Mouse (Mus musculus) kidney, postnatal 14 days (tissue): ENCODE data around the gene Dock4.
"Not testable (repeated sequence)": the region's sequence is repeated elsewhere in the genome, so short reads cannot be mapped to it uniquely, and the experiment has no call there.

ENCODE experiments used
- DNase-seq: peaks from one replicate; pipeline ENCODE4 v3.0.0; 2022; ENCODE audit warnings: mixed read lengths

Gene Dock4

GRCm38 (mm10) chr12:40832157-40832556, 386.4 kb downstream of the Dock4 start:
- peak; percentile 37 for DNase-seq

- no peak for DNase-seq
Measured at GRCm38 (mm10) chr12:40836924-40837323, 391.2 kb downstream of the Dock4 start.

- peak; percentile 71 for DNase-seq
Measured at GRCm38 (mm10) chr12:40837597-40838337, 392.0 kb downstream of the Dock4 start.

- DNase-seq, result no peak
Measured at GRCm38 (mm10) chr12:40838338-40838695, 392.6 kb downstream of the Dock4 start.

GRCm38 (mm10) chr12:40838940-40839339, 393.2 kb downstream of the Dock4 start:
- peak; percentile 46 for DNase-seq

- no peak for DNase-seq
Measured at GRCm38 (mm10) chr12:40839817-40840216, 394.1 kb downstream of the Dock4 start.

- no peak for DNase-seq
Measured at GRCm38 (mm10) chr12:40842251-40842988, 396.7 kb downstream of the Dock4 start.

GRCm38 (mm10) chr12:40842991-40843390, 397.2 kb downstream of the Dock4 start:
- DNase-seq, result no peak

GRCm38 (mm10) chr12:40843474-40844080, 397.8 kb downstream of the Dock4 start:
- no peak for DNase-seq

GRCm38 (mm10) chr12:40844324-40844723, 398.6 kb downstream of the Dock4 start:
- DNase-seq, result no peak

- no peak for DNase-seq
Measured at GRCm38 (mm10) chr12:40854705-40855367, 409.1 kb downstream of the Dock4 start.

- DNase-seq, result no peak
Measured at GRCm38 (mm10) chr12:40857466-40857865, 411.7 kb downstream of the Dock4 start.

- not testable (repeated sequence) for DNase-seq
Measured at GRCm38 (mm10) chr12:40858763-40859162, 413.0 kb downstream of the Dock4 start.

GRCm38 (mm10) chr12:40870387-40870786, 424.6 kb downstream of the Dock4 start:
- DNase-seq, result no peak

- no peak for DNase-seq
Measured at GRCm38 (mm10) chr12:40872716-40873115, 427.0 kb downstream of the Dock4 start.

GRCm38 (mm10) chr12:40873267-40873666, 427.5 kb downstream of the Dock4 start:
- DNase-seq, result not testable (repeated sequence)

- no peak for DNase-seq
Measured at GRCm38 (mm10) chr12:40884976-40885375, 439.2 kb downstream of the Dock4 start.

- DNase-seq, result no peak
Measured at GRCm38 (mm10) chr12:40885377-40885776, 439.6 kb downstream of the Dock4 start.

- DNase-seq, result no peak
Measured at GRCm38 (mm10) chr12:40887496-40887895, 441.7 kb downstream of the Dock4 start.

GRCm38 (mm10) chr12:40888261-40888791, 442.6 kb downstream of the Dock4 start:
- no peak for DNase-seq

- peak; percentile 36 for DNase-seq
Measured at GRCm38 (mm10) chr12:40888829-40889228, 443.1 kb downstream of the Dock4 start.

GRCm38 (mm10) chr12:40889534-40889933, 443.8 kb downstream of the Dock4 start:
- DNase-seq, result no peak

GRCm38 (mm10) chr12:40891168-40891567, 445.4 kb downstream of the Dock4 start:
- DNase-seq, result no peak
